ENCODE assay signal across 8 mouse cellular contexts in genomic region chr1:87620693-87621092, GRCm38 (mm10). TPM values are rescaled to one million over a fixed set of nuclear protein-coding genes. Genes with fewer than 3 reads are reported as not detected.
DNase-seq lines count a peak whose midpoint lies in the region; ATAC-seq and TF ChIP-seq lines count a peak whose summit lies in the region.

No protein-coding gene starts in this region.

- H3K9ac ChIP-seq in heart, adult 2 months (ENCODE audit: low read depth, low read length) = peak overlapping the region; percentile 64
- H3K9ac ChIP-seq in lung, embryonic 16.5 days (ENCODE audit: low read length) = peak overlapping the region; percentile 64
- no peak overlapping the region for H3K9ac ChIP-seq in intestine, embryonic 15.5 days

- WGBS in heart, adult 2 months = 42% methylated on average over 6 of the region's 6 CpGs
- 59% methylated on average over 6 of the region's 6 CpGs for WGBS in lung, embryonic 16.5 days
- WGBS in intestine, embryonic 15.5 days = 84% methylated on average over 6 of the region's 6 CpGs
- 91% methylated on average over 6 of the region's 6 CpGs for WGBS in olfactory bulb, adult 2 months

- no peaks in the 10 kb centered on the region for H3K79me2 ChIP-seq in heart, adult 2 months (replicated peaks; ENCODE audit: control insufficient read depth, insufficient read depth, low read length)

- H3K4me3 ChIP-seq in heart, adult 2 months = peak overlapping the region; percentile 62
- H3K4me3 ChIP-seq in lung, embryonic 16.5 days (ENCODE audit: low read length) = peak overlapping the region; percentile 46
- peak overlapping the region; percentile 15 for H3K4me3 ChIP-seq in intestine, embryonic 15.5 days (replicated peaks)
- H3K4me3 ChIP-seq in olfactory bulb, adult 2 months (ENCODE audit: insufficient read depth, low read depth, low read length) = peak overlapping the region; percentile 8

- peak overlapping the region; percentile 46 for H3K4me2 ChIP-seq in lung, embryonic 16.5 days (ENCODE audit: low read depth, low read length)
- peak overlapping the region; percentile 31 for H3K4me2 ChIP-seq in intestine, embryonic 15.5 days (replicated peaks)

- no peaks in the 10 kb centered on the region for H3K9me3 ChIP-seq in lung, embryonic 16.5 days (ENCODE audit: control insufficient read depth, low read length)
- H3K9me3 ChIP-seq in intestine, embryonic 15.5 days = no peaks in the 10 kb centered on the region

- peak overlapping the region; percentile 82 for H3K27ac ChIP-seq in heart, adult 2 months
- peak overlapping the region; percentile 75 for H3K27ac ChIP-seq in lung, embryonic 16.5 days (ENCODE audit: low read length)
- H3K27ac ChIP-seq in intestine, embryonic 15.5 days = peak overlapping the region; percentile 20; the same call in 1 of the 2 replicates
- no peak overlapping the region; the same call in 1 of the 2 replicates for H3K27ac ChIP-seq in olfactory bulb, adult 2 months (ENCODE audit: insufficient read depth, low read depth, low read length)

- no peak; the same call in 1 of the 2 replicates for ATAC-seq in lung, embryonic 16.5 days (ENCODE audit: low read depth)
- ATAC-seq in intestine, embryonic 15.5 days = no peak
- ATAC-seq in frontal cortex, adult (ENCODE audit: low TSS enrichment) = no peak

- no peaks in the 10 kb centered on the region for H3K36me3 ChIP-seq in heart, adult 2 months (ENCODE audit: control insufficient read depth, insufficient read depth, low read length)
- H3K36me3 ChIP-seq in lung, embryonic 16.5 days (ENCODE audit: control insufficient read depth, insufficient read depth, low read length) = no peaks in the 10 kb centered on the region
- no peaks in the 10 kb centered on the region for H3K36me3 ChIP-seq in intestine, embryonic 15.5 days

- no peak for TF ChIP-seq POLR2A in heart, adult 2 months (IDR thresholded peaks at IDR 0.05; ENCODE audit: insufficient read depth, low read depth, low read length)
- no peak for TF ChIP-seq POLR2A in olfactory bulb, adult 2 months (IDR thresholded peaks at IDR 0.05; ENCODE audit: insufficient read depth, low read depth, low read length)

- intact Hi-C loops in heart, adult 2 months (cut with DNase I) = loop anchor here (2.0 kb wide), 1 partner anchor 40 kb away; no protein-coding TSS in a partner anchor

- TF ChIP-seq CTCF in heart, adult 2 months (IDR thresholded peaks at IDR 0.05) = no peak
- no peak for TF ChIP-seq CTCF in olfactory bulb, adult 2 months (IDR thresholded peaks at IDR 0.05; ENCODE audit: insufficient read depth, low read depth, low read length)

- DNase-seq in heart, adult 2 months = no peak
- DNase-seq in heart, adult 9 months (ENCODE audit: low spot score in 2 of 2) = no peak
- no peak for DNase-seq in lung, postnatal 25 days (ENCODE audit: low spot score)
- DNase-seq in thymus, postnatal 36 days = no peak

- H3K27me3 ChIP-seq in heart, adult 2 months (ENCODE audit: control insufficient read depth, insufficient read depth, low read length) = no peaks in the 10 kb centered on the region
- H3K27me3 ChIP-seq in lung, embryonic 16.5 days (ENCODE audit: control insufficient read depth, insufficient read depth, low read depth, low read length) = no peaks in the 10 kb centered on the region
- H3K27me3 ChIP-seq in intestine, embryonic 15.5 days (replicated peaks) = no peaks in the 10 kb centered on the region

- TF ChIP-seq EP300 in heart, adult 2 months (IDR thresholded peaks at IDR 0.05; ENCODE audit: insufficient read depth, low read depth, low read length) = no peak

- H3K4me1 ChIP-seq in heart, adult 2 months (ENCODE audit: control insufficient read depth, insufficient read depth, low read length) = peaks cover 5% of the 10 kb centered on the region
- H3K4me1 ChIP-seq in lung, embryonic 16.5 days (replicated peaks; ENCODE audit: control insufficient read depth, insufficient read depth, low read length) = 0 out of 2 replicates have a peak, but pooled peaks cover 2% of the 10 kb centered on the region
- no peaks in the 10 kb centered on the region for H3K4me1 ChIP-seq in intestine, embryonic 15.5 days (replicated peaks)
- H3K4me1 ChIP-seq in olfactory bulb, adult 2 months (ENCODE audit: control insufficient read depth, insufficient read depth, low read length) = peaks cover 20% of the 10 kb centered on the region

RNA-seq across cellular contexts. Expression of gene Inpp5d, which starts 0.6 kb away (rescaled TPM):
- 10 to 100 TPM; 13.2 to 13.8 TPM for total RNA-seq in heart, adult 2 months (2021)
- polyA plus RNA-seq in heart, adult 2 months (2012; rRNA removed) = 8.4 and 13.5 TPM in 2 replicates
- polyA plus RNA-seq in lung, embryonic 16.5 days (2015; fragmentation: Nextera tagmentation; extraction: Ambion mirVana) = 11.9 and 13.6 TPM in 2 replicates
- polyA plus RNA-seq in intestine, embryonic 15.5 days (2015; fragmentation: Nextera tagmentation; extraction: Ambion mirVana) = 4.0 and 4.3 TPM in 2 replicates
- not detected in 2 replicates for polyA plus RNA-seq in olfactory bulb, adult 2 months (2012; ENCODE audit: insufficient read depth, insufficient read length, low replicate concordance, missing spikeins)

RNA-seq across cellular contexts. Expression of gene Ngef, which starts 47.0 kb away (rescaled TPM):
- total RNA-seq in heart, adult 2 months (2021) = under 1 TPM; 0.23 to 0.32 TPM
- 0.53 and 0.70 TPM in 2 replicates for polyA plus RNA-seq in heart, adult 2 months (2012; rRNA removed)
- polyA plus RNA-seq in lung, embryonic 16.5 days (2015; fragmentation: Nextera tagmentation; extraction: Ambion mirVana) = 5.6 TPM in 2 replicates
- polyA plus RNA-seq in intestine, embryonic 15.5 days (2015; fragmentation: Nextera tagmentation; extraction: Ambion mirVana) = 17.9 and 19.6 TPM in 2 replicates
- not detected in 2 replicates for polyA plus RNA-seq in olfactory bulb, adult 2 months (2012; ENCODE audit: insufficient read depth, insufficient read length, low replicate concordance, missing spikeins)

Comparison
In these comparisons a context has a peak if more than half of its experiments do, and no peak if none do; other contexts are left out.
1. H3K4me3 ChIP-seq: peak in every context shown above with its lines; median percentile 62 in heart, adult 2 months; 46 in lung, embryonic 16.5 days; 15 in intestine, embryonic 15.5 days; 8 in olfactory bulb, adult 2 months.